ENCODE assay signal across 25 mouse cellular contexts in genomic region chr2:72173844-72174243, GRCm38 (mm10).
DNase-seq lines count a peak whose midpoint lies in the region; ATAC-seq and TF ChIP-seq lines count a peak whose summit lies in the region.
"Had no signal": no experiment of that assay in that cellular context is flagged by ENCODE, and none has a peak within 500 bp of the region (broad histone marks: within the 10 kb centered on the region; RNA-seq: fewer than 3 reads in every experiment).

No protein-coding gene starts in this region.

- no peaks in the 10 kb centered on the region for H3K27me3 ChIP-seq in heart, embryonic 10.5 days (ENCODE audit: insufficient read depth, poor library complexity, severe bottlenecking)
- H3K27me3 ChIP-seq in liver, adult 2 months (ENCODE audit: control insufficient read depth, insufficient read depth, low read length) = no peaks in the 10 kb centered on the region
- H3K27me3 ChIP-seq in liver, embryonic 11.5 days (replicated peaks; ENCODE audit: control insufficient read depth, insufficient read depth, low read length) = no peaks in the 10 kb centered on the region
- H3K27me3 ChIP-seq in liver, embryonic 16.5 days (ENCODE audit: control insufficient read depth, insufficient read depth, low read depth, low read length) = no peaks in the 10 kb centered on the region
- H3K27me3 ChIP-seq: CH12.LX; embryonic facial prominence, embryonic 12.5 days; embryonic facial prominence, embryonic 15.5 days; hindbrain, embryonic 12.5 days; hindbrain, embryonic 15.5 days; Patski had no signal

- H3K27ac ChIP-seq in heart, embryonic 10.5 days = no peak overlapping the region
- peak overlapping the region; percentile 92 for H3K27ac ChIP-seq in liver, adult 2 months (replicated peaks; ENCODE audit: insufficient read depth, low read depth, low read length)
- no peak overlapping the region for H3K27ac ChIP-seq in liver, embryonic 11.5 days (ENCODE audit: low read depth, low read length)
- peak overlapping the region; percentile 13; the same call in 1 of the 2 replicates for H3K27ac ChIP-seq in liver, embryonic 16.5 days (ENCODE audit: low read length)
- H3K27ac ChIP-seq: embryonic facial prominence, embryonic 12.5 days; embryonic facial prominence, embryonic 15.5 days; gastrocnemius, adult 2 months; heart, adult 2 months; hindbrain, embryonic 12.5 days; hindbrain, embryonic 15.5 days had no signal

- no peak overlapping the region for H3K4me2 ChIP-seq in liver, embryonic 11.5 days
- no peak overlapping the region for H3K4me2 ChIP-seq in liver, embryonic 16.5 days (ENCODE audit: low read depth, low read length)
- H3K4me2 ChIP-seq: embryonic facial prominence, embryonic 12.5 days; embryonic facial prominence, embryonic 15.5 days; heart, embryonic 11.5 days; hindbrain, embryonic 12.5 days; hindbrain, embryonic 15.5 days had no signal

- H3K9ac ChIP-seq in liver, adult 2 months (ENCODE audit: low read depth, low read length) = no peak overlapping the region
- no peak overlapping the region for H3K9ac ChIP-seq in liver, embryonic 11.5 days (ENCODE audit: low read depth, low read length)
- H3K9ac ChIP-seq in liver, embryonic 16.5 days (ENCODE audit: low read depth, low read length) = no peak overlapping the region
- H3K9ac ChIP-seq: embryonic facial prominence, embryonic 12.5 days; embryonic facial prominence, embryonic 15.5 days; forebrain, postnatal 0 days; hindbrain, embryonic 12.5 days; hindbrain, embryonic 15.5 days had no signal

- no peaks in the 10 kb centered on the region for H3K36me3 ChIP-seq in heart, embryonic 10.5 days
- no peaks in the 10 kb centered on the region for H3K36me3 ChIP-seq in liver, adult 2 months (ENCODE audit: control insufficient read depth, insufficient read depth, low read length)
- H3K36me3 ChIP-seq in liver, embryonic 11.5 days (ENCODE audit: control insufficient read depth, insufficient read depth, low read length) = no peaks in the 10 kb centered on the region
- no peaks in the 10 kb centered on the region for H3K36me3 ChIP-seq in liver, embryonic 16.5 days (ENCODE audit: control insufficient read depth, insufficient read depth)
- H3K36me3 ChIP-seq: embryonic facial prominence, embryonic 12.5 days; embryonic facial prominence, embryonic 15.5 days; G1E; hindbrain, embryonic 12.5 days; hindbrain, embryonic 15.5 days had no signal

- H3K4me1 ChIP-seq in heart, embryonic 10.5 days = peaks cover 64% of the 10 kb centered on the region
- peaks cover 43% of the 10 kb centered on the region for H3K4me1 ChIP-seq in liver, adult 2 months (ENCODE audit: control insufficient read depth, insufficient read depth, low read length)
- H3K4me1 ChIP-seq in liver, embryonic 11.5 days (replicated peaks; ENCODE audit: control insufficient read depth, insufficient read depth, low read length) = peaks cover 37% of the 10 kb centered on the region
- peaks cover 9% of the 10 kb centered on the region; the same call in 1 of the 2 replicates for H3K4me1 ChIP-seq in liver, embryonic 16.5 days (ENCODE audit: control insufficient read depth, low read depth, low read length)

- no peak for ATAC-seq in liver, embryonic 11.5 days (replicated peaks; ENCODE audit: low FRiP score)
- peak; percentile 44 for ATAC-seq in liver, embryonic 16.5 days (ENCODE audit: low read depth)
- ATAC-seq: forebrain, embryonic 14.5 days; forebrain, postnatal 0 days; Patski had no signal

- no peaks in the 10 kb centered on the region for H3K9me3 ChIP-seq in heart, embryonic 10.5 days
- H3K9me3 ChIP-seq in liver, embryonic 11.5 days (ENCODE audit: control insufficient read depth, low read length) = no peaks in the 10 kb centered on the region
- H3K9me3 ChIP-seq in liver, embryonic 16.5 days (replicated peaks; ENCODE audit: control insufficient read depth, low read length) = no peaks in the 10 kb centered on the region
- H3K9me3 ChIP-seq: embryonic facial prominence, embryonic 12.5 days; embryonic facial prominence, embryonic 15.5 days; G1E; hindbrain, embryonic 12.5 days; hindbrain, embryonic 15.5 days had no signal

- DNase-seq in heart, adult 11 months = peak; percentile 30
- no peak for DNase-seq in heart, embryonic 10.5 days (ENCODE audit: low spot score)
- peak; percentile 100 for DNase-seq in liver, adult 2 months (ENCODE audit: extremely low read depth, low read depth, low spot score)
- no peak for DNase-seq in liver, embryonic 11.5 days (ENCODE audit: low spot score)
- no peak for DNase-seq in gastrocnemius, adult 8-10 months (ENCODE audit: low spot score in 2 of 2)
- DNase-seq in left cerebral cortex, adult 8-10 months (ENCODE audit: low spot score in 2 of 2) = no peak
- DNase-seq: adrenal gland, postnatal 10 days; adrenal gland, postnatal 36 days; cerebellum, adult 18-20 months; cerebellum, adult 9-10 months; cerebellum, postnatal 14 days; forebrain, postnatal 0 days; gastrocnemius, adult 2 months; gastrocnemius, postnatal 25 days; heart, adult 2 months had no signal

- no peak for TF ChIP-seq POLR2A in liver, adult 2 months (IDR thresholded peaks at IDR 0.05; ENCODE audit: extremely low read depth, insufficient read depth, low read length)

- H3K4me3 ChIP-seq in heart, embryonic 10.5 days = no peak overlapping the region
- H3K4me3 ChIP-seq in liver, adult 2 months (ENCODE audit: insufficient read depth, low read depth, low read length) = no peak overlapping the region
- H3K4me3 ChIP-seq in liver, embryonic 11.5 days (ENCODE audit: low read depth, low read length) = no peak overlapping the region
- no peak overlapping the region for H3K4me3 ChIP-seq in liver, embryonic 16.5 days (ENCODE audit: low read depth, low read length)
- H3K4me3 ChIP-seq: embryonic facial prominence, embryonic 12.5 days; embryonic facial prominence, embryonic 15.5 days; gastrocnemius, adult 2 months; heart, adult 2 months; hindbrain, embryonic 12.5 days; hindbrain, embryonic 15.5 days had no signal

- no peak for TF ChIP-seq CTCF in liver, adult 2 months (IDR thresholded peaks at IDR 0.05; ENCODE audit: low read depth, low read length)

- WGBS in heart, embryonic 10.5 days = 40% methylated on average over 4 of the region's 4 CpGs
- 16% methylated on average over 4 of the region's 4 CpGs for WGBS in liver, adult 2 months
- WGBS in liver, embryonic 11.5 days = 30% methylated on average over 4 of the region's 4 CpGs
- 47% methylated on average over 4 of the region's 4 CpGs for WGBS in liver, embryonic 16.5 days (ENCODE audit: insufficient replicate concordance)

- H3K79me2 ChIP-seq in liver, adult 2 months (ENCODE audit: control insufficient read depth, insufficient read depth, low read length) = no peaks in the 10 kb centered on the region; the same call in 1 of the 2 replicates

Comparison
In these comparisons a context has a peak if more than half of its experiments do, and no peak if none do; other contexts are left out.
1. DNase-seq: peak in heart, adult 11 months (single experiment) and liver, adult 2 months (single experiment); none in heart, embryonic 10.5 days (single experiment), liver, embryonic 11.5 days (single experiment), gastrocnemius, adult 8-10 months (0 of 2) and left cerebral cortex, adult 8-10 months (0 of 2).
2. H3K27ac ChIP-seq: peak in liver, adult 2 months (single experiment) and liver, embryonic 16.5 days (single experiment); none in heart, embryonic 10.5 days (single experiment) and liver, embryonic 11.5 days (single experiment).